Mouse (Mus musculus): Measurements from ENCODE around the gene Nab1. TPM values are rescaled to one million over a fixed set of nuclear protein-coding genes. Genes with fewer than 3 reads are reported as not detected.
A peak's percentile ranks its signal among the peaks of the same experiment; 100 is the strongest.
"Not testable (repeated sequence)": the region's sequence is repeated elsewhere in the genome, so short reads cannot be mapped to it uniquely, and the experiment has no call there.

The Nab1 gene
- total RNA-seq (2014; fragmentation: Nextera tagmentation) (27.4 and 30.8 TPM in 2 replicates), total RNA-seq (2017) (28.0 and 35.1 TPM in 2 replicates)

DNA sequence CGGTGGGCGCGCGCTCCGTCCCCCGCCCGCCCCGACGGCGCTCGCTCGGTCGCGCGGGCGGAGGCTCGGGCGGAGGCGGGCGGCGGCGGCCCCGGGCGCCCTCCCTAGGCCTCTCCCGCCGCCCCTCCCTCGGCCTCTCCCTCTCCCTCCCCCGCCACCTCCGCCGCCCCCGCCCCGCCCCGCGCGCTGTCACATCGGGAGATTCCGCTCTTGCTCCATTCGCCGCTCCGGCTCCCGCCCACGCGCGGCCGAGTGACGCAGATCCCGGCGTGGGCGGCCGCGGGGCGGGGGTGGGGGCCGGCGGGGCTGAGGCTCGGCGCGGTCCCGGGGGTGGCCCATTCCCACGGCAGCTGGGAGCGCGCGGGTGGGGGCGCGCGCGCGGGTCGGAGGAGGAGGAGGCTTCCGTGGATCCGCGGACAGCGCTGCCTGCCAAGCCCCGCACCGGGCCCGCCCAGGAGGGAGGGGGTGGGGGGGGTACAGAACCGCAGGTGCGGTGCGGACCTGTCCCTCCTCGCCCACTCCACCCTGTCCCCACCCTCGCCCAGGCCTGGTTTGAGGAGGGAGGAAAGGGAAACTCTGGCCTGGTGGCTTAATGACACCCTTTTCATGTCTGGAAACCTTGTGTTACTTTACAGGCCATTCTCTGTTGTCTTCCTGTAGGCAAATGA is at the start of gene Nab1:
Nab1 (minus strand) TSS at position 366 of the 668 bp plus-strand sequence.
- ATAC-seq (replicated peaks; ENCODE audit: poor library complexity, severe bottlenecking) = peak; percentile 68

DNA sequence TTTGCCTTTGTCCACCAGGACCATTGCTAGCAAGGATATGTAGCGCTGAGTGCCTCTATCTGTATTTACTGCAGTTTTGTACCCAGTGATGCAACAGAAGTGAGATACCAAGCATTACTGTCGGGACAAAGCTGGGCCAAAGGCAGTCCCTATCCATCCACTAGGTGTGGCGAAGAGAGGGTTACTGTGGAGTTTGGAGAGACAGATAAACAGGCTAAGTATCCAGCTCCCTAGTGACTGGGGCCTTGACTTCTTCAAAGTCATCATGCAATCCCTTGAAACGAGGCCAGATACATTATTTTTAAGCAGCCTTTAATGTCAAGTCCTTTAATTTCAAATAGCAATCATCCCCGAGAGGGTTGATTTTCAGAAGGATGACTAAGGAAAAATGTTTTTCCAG is 47.0 kb upstream of the Nab1 start:
- ATAC-seq (replicated peaks; ENCODE audit: poor library complexity, severe bottlenecking) = no peak

DNA sequence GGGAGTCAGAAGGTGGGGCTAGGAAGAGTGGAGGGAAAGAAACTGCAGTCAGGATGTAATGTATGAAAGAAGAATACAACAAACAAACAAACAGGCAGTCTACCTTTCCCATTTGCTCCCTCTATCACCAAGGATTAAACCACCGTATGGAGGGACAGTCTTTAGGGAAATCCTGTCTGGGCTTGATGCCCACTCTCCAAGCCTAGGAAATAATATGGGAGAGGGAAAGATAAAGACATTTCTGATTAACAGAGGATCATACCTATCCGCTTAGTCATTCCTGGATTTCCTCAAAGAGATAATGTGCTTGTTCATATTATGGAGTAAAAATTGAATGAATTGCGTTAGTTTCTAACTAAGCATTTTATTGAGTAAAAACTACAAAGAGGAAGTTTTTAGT is 46.3 kb upstream of the Nab1 start:
- ATAC-seq (replicated peaks; ENCODE audit: poor library complexity, severe bottlenecking) = no peak

DNA sequence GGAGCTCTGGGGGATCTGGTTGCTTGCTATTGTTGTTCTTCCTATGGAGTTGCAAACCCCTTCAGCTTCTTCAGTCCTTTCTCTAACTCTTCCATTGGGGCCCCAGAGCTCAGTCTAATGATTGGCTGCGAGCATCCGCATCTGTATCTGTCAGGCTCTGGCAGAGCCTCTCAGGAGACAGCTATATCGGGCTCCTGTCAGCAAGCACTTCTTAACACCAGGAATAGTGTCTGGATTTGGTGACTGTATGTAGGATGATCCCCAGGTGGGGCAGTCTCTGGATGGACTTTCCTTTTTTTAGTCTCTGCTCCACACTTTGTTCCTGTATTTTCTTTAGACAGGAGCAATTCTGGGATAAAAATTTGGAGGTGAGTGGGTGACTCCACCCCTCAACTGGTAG is 39.6 kb upstream of the Nab1 start:
- ATAC-seq (replicated peaks; ENCODE audit: poor library complexity, severe bottlenecking) = not testable (repeated sequence)

DNA sequence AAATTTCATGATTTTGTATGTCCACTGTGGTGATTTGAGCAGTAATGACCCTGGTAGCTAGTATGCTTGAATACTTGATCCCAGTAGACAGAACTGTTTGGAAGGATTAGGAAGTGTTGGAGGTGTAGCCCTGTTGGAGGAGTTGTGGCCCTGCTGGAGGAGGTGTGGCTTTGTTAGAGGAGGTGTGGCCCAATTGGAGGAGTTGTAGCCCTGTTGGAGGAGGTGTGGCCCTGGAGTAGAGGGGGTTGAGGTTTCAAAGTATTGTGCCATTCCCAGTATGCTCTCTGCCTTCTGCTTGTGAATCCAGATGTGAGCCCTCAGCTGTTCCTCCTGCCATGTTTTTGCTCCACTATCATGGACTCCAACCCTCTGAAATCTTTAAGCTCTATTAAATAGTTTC is 29.5 kb upstream of the Nab1 start:
- ATAC-seq (replicated peaks; ENCODE audit: poor library complexity, severe bottlenecking) = no peak

DNA sequence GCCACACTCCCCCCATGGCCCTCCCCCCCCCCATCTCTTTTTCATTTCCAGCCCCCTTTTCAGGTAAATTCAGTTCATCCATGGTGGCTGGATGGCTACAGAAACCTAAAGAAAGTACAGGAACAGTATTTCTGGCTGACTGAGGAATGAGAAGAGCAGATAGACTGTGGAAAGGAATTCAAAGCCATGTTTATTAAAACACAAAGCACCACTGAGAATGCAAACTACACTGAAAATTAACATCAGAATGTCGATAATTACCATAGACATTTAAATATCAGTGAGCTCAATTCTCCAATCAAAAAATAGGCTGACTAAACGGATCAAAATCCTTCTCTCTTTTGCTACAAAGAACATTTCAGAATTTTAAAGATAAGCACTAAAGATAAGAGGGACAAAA is 27.2 kb upstream of the Nab1 start:
- no peak for ATAC-seq (replicated peaks; ENCODE audit: poor library complexity, severe bottlenecking)

DNA sequence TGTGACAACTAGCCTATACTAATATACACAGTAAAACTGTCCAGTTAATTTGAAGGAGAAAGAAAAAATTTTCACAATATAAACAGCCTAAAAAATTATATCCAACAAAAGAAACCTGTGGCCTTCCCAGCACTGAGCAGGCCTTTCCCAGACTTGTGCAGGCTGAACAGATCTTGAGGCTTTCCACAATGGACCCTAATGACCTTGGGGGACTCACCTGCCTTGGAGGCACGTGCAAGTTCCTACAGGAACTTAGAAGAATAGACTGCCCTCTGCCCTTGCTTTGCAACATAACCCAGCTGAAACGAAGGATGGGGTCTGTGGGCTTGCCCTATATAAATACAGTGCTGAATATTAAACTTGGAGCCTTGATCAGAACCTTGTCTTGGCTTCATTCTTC is 26.8 kb upstream of the Nab1 start:
- ATAC-seq (replicated peaks; ENCODE audit: poor library complexity, severe bottlenecking) = no peak

DNA sequence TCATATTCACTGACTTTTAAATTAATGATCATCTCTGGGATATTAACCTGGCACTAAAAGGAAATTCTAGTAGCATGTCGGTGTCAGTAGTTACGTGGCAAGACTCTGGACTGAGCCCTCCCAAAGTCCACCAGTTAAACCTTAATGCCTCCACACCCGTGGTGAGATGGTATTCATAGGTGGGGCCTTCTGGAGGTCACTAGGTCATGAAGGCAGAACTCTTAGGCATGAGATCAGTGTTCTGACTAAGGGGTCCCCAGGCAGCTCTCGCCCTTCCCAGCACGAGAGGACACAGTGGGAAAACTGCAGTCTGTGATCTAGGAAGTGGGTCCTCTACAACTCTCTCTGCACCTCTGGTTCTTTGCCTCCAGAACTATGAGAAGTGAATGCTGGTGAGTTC is 24.2 kb upstream of the Nab1 start:
- ATAC-seq (replicated peaks; ENCODE audit: poor library complexity, severe bottlenecking) = no peak

DNA sequence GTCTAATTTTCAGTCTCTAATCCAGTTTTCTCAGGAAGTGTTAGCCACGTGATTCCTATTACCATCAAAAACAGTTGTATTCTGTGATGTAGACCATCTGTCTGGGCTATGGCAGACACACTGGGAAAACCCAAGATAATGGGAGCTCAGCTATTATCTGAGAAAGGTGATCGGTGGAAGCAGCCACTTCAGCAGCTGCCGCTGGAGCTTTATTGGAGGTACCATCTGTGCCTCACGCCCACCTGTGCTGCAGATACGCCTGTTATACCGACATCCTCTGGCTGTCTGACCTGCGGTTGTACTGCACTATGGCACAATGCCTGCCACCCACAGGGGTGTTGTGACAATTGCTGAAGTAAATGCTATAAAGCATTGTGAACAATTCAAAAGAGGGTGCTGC is 23.7 kb upstream of the Nab1 start:
- ATAC-seq (replicated peaks; ENCODE audit: poor library complexity, severe bottlenecking) = no peak

DNA sequence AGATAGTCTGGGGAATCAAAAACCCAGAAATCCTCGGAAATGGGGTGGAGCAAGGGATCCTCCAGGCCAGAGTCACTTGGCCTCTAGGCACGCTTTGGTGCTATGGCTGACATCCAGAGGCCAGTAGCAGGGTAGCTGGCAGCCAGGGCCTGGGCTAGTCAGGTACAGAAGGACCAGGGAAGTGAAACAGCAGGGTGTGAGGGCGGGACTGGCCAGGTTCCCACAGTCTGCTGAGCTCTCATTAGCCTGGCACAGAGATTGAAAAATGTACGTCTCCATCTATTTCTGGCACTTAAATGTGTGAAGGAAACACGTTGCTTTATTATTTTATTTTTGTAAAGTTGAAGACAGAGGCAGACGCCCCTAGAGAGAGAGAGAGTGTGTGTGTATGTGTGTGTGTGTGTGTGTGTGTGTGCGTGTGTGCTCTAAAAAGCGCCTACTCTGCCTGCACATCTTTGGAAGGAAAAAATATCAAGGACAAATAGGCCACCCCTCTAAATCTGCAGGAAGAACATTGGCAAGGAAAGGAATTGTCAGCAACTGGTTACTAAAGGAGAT is 21.0 kb upstream of the Nab1 start:
- ATAC-seq (replicated peaks; ENCODE audit: poor library complexity, severe bottlenecking) = peak; percentile 59

DNA sequence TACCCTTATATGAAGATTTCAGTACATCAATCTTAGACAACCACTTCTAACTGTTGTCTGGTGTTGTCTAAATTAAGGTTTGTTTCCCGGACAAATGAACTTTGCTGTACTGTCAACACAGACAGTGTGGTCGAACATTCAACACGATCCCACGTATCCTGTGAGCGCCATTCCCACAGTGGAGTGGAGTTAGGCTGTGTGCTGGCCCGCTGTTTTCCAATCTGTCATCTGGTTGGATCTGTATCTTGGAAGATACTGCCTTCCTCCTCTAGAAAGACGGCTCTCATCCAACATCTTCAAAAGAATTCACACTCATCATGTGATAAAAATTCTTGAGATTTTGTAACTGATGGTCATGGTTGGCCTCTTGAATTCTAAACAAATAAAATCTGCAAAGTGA is 19.7 kb upstream of the Nab1 start:
- ATAC-seq (replicated peaks; ENCODE audit: poor library complexity, severe bottlenecking) = no peak

DNA sequence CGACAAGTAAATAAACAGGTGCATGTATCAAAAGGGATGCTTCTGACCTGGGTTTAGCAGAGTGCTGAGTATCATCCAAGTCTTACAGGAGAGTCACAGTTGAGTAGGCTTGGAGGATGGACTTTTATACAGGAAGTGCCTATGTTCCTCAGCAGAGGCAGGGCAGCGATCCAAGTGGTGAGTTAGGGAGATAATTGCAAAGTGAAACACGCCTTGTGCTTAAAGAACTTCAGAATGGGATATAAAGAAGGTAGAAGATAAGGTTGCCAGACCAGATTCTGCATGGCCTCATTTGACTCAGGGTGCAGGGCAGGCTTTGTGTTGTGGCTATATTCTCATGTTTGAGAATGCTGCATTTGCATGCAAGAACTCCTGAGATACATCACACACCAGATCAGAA is 14.8 kb upstream of the Nab1 start:
- ATAC-seq (replicated peaks; ENCODE audit: poor library complexity, severe bottlenecking) = no peak

DNA sequence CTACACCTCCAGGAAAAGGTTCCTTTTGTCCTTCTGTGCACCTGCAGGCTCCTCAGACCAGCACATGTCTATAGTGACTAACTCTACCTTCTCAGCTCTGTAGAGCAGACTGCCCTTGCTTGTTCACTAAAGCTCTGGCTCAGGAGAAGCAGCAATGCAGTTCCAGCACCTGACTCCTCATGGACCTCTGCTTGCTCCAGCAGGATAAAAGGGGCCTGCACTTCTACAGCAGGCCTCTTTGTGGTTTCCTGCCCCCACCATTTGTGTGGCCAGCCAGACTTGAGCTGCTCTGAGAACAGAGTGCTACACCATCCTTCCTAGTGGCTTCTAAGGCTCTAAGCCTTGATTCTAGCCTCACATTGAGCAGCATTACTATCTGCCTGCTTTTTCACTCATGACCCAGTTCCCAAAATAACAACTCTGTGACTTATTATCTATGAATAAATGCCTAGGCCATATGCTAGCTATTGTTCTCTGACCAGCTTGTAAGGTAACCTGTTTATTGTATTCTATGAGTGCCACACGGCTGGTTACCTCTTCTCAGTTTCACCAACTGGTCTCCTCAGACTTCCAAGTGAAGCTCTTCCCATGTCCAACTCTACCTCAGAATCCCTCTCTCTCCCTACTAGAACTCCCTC is 11.4 kb upstream of the Nab1 start:
- ATAC-seq (replicated peaks; ENCODE audit: poor library complexity, severe bottlenecking) = peak; percentile 67

DNA sequence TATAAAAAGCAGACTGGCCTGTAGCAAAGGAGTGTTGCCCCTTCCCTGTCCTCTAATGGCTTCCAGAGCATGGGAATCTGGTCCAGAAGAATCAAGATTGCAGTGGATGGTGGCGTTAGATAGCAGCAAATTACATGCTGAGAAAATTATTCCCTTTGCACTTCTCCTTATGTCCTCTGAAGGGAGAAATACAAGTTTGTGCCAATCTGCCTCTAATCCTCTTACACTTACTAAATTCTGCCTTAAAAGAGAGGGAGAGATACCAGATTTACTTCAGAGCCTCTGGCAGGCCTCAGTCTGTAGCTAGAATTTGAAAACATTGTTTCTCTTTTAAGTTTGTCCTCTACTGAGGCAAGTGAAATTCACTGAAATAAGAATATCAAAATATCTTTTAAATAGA is 5.7 kb upstream of the Nab1 start:
- ATAC-seq (replicated peaks; ENCODE audit: poor library complexity, severe bottlenecking) = no peak

DNA sequence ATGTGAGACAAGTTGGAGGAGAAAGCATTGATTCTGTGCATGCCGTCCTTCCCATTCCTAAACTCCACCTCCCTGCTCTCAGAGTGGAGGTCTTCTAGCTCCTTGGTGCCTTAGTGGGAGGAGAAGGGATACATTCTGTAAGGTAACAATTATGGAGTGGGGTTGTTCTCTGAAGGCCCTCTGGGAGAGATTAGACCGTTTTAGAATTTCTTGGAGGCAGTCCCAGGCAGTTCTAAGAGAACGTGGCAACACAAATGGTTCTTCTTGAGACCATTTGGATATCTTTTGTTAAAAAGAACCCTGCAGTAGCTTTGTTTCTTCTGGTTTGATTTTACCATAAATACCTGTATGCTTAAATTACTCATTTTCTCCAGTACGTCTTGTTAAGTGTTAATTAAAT is 1.8 kb upstream of the Nab1 start:
- ATAC-seq (replicated peaks; ENCODE audit: poor library complexity, severe bottlenecking) = no peak

DNA sequence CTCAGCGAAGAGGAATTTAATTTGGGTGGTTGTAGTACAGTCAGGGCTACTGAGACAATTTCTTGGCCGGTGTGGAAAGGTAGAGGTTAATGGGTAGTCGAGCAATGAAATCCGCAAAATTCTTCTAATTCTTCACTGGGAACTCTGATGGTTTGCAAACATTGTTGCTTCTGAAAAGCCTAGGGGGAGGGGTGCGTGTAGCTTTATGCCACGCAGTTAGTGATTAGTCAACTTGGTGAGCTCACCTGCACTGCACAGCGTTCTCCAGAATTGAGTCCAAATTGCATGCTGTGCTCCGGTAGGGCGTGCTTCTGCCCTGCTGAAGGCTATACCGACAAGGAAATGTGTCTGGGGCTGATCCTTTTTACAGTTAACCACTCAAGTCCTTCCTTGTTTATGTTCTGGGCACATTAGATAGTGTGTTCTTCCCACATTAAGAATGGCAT is 1.2 kb upstream of the Nab1 start:
- ATAC-seq (replicated peaks; ENCODE audit: poor library complexity, severe bottlenecking) = 0 out of 2 replicates have a peak, but pooled peaks have one; percentile 12

DNA sequence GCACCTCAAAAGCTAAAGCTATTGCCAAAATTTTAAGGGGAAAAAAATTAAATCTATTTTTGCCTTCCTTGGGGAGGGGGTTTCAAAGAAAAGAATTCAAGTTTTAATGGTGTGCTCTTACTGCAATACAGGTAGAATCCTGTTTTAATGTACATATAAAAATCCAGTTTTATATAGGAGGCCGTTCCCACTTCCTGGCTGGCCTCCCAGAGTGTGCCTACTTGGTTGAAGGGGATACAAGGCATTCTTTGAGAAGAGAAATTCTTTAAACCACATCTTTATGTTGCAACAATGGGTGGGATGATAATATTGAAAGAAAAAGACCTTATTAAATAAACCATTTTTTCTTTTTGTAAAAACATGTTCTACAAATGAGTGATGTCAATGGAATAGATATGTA is 611 bp upstream of the Nab1 start:
- ATAC-seq (replicated peaks; ENCODE audit: poor library complexity, severe bottlenecking) = peak; percentile 25; the same call in 1 of the 2 replicates

DNA sequence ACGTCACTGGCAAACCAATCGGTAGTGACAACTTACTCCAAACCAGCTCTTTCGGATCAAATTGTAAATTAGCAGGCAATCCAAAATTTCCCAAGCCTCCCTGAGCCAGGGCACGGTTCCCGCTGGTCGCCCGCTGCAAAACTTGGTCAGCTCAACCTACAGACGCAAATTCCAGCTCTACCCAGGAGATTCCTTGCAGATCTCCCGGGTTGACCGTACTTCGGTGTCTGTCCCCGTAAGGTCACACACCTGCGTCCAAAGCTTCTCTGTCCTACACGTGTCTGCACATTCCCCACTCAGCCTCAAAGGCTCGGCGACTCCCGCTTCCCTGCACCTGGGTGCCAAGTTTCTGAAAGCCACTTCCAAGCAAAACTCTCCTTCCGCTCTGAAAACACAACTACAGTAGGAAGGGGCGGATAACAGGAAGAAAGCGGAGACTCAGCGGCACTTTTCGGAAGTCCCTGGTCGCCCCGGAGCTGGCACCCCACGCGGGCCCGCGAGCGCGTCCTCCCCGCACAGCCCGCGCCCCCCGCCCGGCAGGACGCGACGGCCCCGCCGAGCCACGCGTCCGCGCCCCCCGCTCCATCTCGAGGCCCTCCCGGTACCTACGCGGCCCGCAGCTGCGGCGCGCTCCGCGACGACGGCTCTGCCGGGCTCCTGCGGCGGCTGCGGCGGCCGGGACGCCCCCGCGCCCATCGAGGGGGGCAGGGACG is 722 bp downstream of the Nab1 start:
- peak; percentile 56 for ATAC-seq (replicated peaks; ENCODE audit: poor library complexity, severe bottlenecking)

DNA sequence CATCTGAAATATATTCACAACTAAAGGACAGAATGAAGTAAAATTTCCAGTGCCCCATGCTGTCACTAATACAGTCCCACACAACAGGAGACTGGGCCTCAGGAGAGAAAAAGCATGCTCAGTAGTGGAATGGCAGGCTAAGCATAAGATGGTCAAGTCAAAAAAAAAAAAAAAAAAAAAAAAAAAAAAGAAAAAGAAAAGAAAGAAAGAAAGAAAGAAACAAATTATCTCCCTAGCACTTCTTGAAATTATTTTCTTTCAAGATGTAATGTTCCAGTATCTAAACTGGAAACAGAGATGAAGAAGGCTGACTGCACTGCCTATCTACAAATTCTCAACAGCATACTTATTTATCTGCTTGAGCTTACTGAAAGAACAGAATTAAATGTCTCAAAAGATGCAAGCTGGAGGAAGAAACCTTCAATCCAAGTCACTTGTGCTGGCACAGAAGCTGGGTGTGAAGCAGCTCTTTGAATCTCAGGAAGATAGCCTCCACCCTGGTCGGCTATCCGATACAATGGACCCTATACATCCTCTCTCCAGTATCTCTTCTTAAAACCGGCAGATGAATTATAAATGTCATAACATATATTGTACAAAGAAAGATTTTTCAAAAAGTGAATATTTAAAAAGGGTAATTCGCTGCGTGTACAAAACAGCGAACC is 1.6 kb downstream of the Nab1 start:
- no peak for ATAC-seq (replicated peaks; ENCODE audit: poor library complexity, severe bottlenecking)

DNA sequence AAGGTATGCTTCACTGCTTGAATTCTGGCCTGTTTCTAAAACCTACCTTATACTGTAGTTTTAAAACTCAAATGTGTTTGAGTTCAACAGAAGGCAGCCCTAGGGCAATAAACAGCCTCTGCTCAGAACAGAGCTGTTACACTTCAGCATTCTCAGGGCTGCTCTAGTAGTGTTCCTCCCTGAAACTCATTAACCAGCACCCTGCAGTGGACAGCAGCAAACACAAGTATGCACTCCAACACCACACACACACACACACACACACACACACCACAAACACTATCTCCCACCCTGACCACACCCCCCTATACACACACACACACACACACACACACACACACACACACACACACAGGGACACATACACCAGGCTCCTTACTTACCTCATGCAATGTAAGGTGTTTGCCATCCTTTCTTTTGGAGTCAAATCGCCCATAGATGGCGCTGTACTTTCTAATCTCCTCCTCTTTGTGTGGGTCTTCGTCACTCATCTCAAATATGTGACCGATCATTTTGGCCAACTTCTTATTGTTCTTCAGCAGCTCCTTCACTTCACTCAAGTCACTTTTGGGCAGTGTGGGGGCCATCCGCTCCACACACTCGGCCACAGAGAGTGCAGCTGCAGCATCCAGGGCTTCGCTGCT is 10.8 kb downstream of the Nab1 start:
- ATAC-seq (replicated peaks; ENCODE audit: poor library complexity, severe bottlenecking) = peak; percentile 55
